Mouse (Mus musculus) adrenal gland, postnatal 0 days (tissue): ENCODE data around the gene Dnajb6. TPM values are rescaled to one million over a fixed set of nuclear protein-coding genes. Genes with fewer than 3 reads are reported as not detected.

Experiments
- polyA plus RNA-seq: library from polyadenylated mRNA; unstranded; fragments of >200 nt; fragmentation: Nextera tagmentation; extraction: Ambion mirVana; gene quantifications from 2 replicates; pipeline ENCODE4 v1.2.1, GENCODE M21; 2015

Gene Dnajb6
- 206 and 221 TPM in 2 replicates for polyA plus RNA-seq

GRCm38 (mm10) chr5:29735557-29736061, at the start of gene Dnajb6, which contains the start of gene Gm5129:
TSS of gene Dnajb6 (plus strand) at chr5:29735688.
TSS of gene Gm5129 (minus strand) at chr5:29735936.

Other genes starting within 250 kb of the Dnajb6 start
- gene Ube3c, start 166.4 kb upstream of the Dnajb6 start, polyA plus RNA-seq = 15.4 and 21.8 TPM in 2 replicates
- not detected in 2 replicates for gene Gm5129, start 248 bp downstream of the Dnajb6 start, polyA plus RNA-seq